Mouse (Mus musculus) granulocyte monocyte progenitor cell, adult 5-6 weeks (primary cell): ENCODE data around the gene Ilf3. TPM values are rescaled to one million over a fixed set of nuclear protein-coding genes. Genes with fewer than 3 reads are reported as not detected.
"Not testable (repeated sequence)": the region's sequence is repeated elsewhere in the genome, so short reads cannot be mapped to it uniquely, and the experiment has no call there.

Experiments used
- ATAC-seq: replicated peaks from 2 replicates; pipeline ENCODE4 v1.8.0; 2016; ENCODE audit warnings: mild to moderate bottlenecking, moderate TSS enrichment, inconsistent platforms; ENCODE audit not compliant: poor library complexity, severe bottlenecking
- total RNA-seq, 2 experiments: library from RNA; stranded (forward) in 1 of 2; stranded (reverse) in 1 of 2; fragments of 200-712, 200-1000 nt in 1 of 2; fragments of >200 nt in 1 of 2; fragmentation: Nextera tagmentation in 1 of 2; gene quantifications; 2 replicates each; pipeline ENCODE4 v1.2.3; 2014 to 2017

The Ilf3 gene
- total RNA-seq (2014; fragmentation: Nextera tagmentation) (82.0 and 84.2 TPM in 2 replicates), total RNA-seq (2017) (73.4 and 104 TPM in 2 replicates)

DNA sequence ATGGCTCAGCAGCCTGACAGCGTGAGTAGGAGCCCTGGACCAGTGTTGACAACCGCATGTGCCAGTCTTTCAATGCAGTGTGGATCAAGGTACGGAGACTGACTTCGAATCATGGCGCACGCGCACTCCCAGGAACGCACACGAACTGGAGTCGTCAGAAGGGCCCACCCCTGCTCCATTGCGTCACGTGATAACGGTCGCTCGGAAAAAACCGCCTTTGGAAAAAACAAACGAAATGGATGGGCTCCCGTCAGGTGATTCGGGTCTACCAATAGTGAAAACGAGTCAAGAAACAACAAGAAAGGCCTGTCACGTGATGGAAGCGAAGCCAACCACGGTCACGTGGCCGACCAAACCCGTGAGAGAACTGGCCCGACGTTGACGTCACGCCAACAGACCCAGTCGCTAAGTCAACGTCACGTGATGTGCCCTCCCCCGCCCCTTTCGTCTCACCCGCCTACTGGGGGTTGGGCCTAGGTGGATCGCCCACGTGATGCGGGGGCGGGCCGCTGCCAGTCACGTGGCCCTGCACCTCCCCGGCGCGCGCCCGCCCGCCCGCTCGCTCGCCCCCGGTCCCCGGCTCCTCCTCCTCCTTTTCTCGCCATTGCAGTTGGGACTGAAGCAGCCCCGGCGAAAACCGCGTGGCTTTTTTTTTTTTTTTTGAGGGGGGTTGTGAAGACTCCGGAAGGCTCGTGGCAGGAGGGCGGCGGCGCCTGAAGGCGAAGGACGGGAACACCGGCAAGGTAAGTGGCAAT, at the start of gene Ilf3:
Gene Ilf3 (plus strand): TSS at position 515 of the 755 bp plus-strand sequence.
- peak; percentile 79 for ATAC-seq

DNA sequence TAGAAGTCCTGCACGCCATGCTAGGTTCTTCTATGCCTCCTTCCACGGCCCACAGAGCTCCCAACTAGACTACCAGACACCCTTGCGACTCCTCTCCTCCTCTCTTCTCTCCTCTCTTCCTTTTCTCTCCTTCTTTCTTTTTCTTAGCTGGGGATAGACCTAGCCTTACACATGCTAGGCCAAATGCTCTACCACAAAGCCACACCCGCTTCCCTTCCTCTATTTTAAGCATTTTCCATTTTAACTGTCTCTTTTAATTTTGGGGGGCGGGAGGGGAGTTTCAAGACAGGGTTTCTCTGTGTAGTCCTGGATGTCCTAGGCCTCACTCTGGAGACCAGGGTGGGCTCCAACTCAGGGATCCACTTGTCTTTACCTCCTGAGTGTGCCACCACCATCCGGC, 48.9 kb upstream of the Ilf3 start:
- ATAC-seq = no peak

DNA sequence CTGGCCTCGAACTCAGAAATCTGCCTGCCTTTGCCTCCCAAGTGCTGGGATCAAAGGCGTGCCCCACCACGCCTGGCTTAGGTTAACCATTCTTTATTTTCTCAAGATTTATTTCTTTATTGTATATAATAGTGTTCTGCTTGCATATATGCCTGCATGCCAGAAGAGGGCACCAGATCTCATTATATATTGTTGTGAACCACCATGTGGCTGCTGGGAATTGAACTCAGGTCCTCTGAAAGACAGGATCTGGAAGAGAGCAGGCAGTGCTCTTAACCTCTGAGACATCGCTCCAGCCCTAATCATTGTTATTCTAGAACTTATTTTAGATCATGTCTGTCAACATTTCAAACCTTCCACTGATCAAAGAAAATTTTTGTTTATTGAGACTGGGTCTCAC, 48.2 kb upstream of the Ilf3 start:
- ATAC-seq = no peak

DNA sequence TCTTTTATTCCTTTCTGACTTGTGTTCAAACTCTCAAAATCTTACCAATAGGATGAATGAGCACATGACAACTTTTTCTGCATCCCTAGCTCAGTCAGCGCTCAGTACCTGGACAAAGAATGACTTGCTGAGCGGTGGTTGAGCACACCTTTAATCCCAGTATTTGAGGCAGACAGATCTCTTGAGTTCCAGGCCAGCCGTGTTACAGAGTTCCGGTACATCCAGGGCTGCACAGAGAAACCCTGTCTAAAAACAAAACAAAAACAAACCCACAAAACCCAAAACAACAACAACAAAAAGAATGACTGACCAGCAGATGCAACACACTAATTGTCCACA, 47.4 kb upstream of the Ilf3 start:
- ATAC-seq = no peak

- ATAC-seq = peak; percentile 69
Observed at GRCm38 (mm10) chr9:21320619-21321512, 46.8 kb upstream of the Ilf3 start, which contains the start of gene Slc44a2. Gene Slc44a2, plus strand, starts transcription at chr9:21320698.

DNA sequence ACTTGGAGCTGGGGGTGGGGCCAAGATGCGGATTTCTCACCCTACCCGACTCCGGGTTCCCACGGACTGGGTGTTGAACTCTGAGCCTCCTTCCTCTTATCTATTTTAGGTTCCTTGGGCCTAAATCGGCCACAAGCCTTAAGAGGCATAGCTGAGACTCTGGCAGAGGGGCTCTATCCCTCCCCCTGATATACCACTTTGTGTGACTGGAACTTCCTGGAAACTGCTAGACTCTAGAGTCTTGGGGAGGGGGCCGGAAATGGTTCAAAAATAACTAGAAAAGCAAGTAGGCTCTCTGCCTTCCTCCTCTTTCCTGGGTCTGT, 46.2 kb upstream of the Ilf3 start:
- peak; percentile 60 for ATAC-seq

GRCm38 (mm10) chr9:21322211-21322916, 45.3 kb upstream of the Ilf3 start:
- ATAC-seq = no peak

GRCm38 (mm10) chr9:21322917-21323297, 44.8 kb upstream of the Ilf3 start:
- not testable (repeated sequence) for ATAC-seq

GRCm38 (mm10) chr9:21324269-21324668, 43.4 kb upstream of the Ilf3 start:
- ATAC-seq = no peak

GRCm38 (mm10) chr9:21327569-21327968, 40.1 kb upstream of the Ilf3 start:
- peak; percentile 29 for ATAC-seq

- ATAC-seq = peak; percentile 58
Observed at GRCm38 (mm10) chr9:21328041-21328440, 39.6 kb upstream of the Ilf3 start.

DNA sequence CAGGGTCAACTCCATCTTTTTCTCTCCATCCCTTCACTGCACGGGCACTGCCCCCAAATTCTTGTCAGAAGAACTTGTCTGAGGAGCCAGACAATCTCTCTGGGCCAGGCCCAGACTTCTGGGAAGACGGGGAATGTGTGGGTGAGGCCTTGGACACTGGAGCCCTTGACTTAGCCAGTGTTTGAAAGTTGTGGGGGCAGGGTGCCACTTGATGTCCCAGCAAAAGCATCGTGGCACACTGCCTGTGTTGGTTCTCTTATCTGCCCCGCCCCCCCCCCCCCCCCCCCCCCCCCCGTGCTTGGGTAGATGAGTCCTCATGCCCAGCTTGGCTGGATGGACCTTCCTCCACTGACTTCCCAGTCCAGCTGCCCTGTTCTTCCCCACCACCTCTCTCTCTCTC, 38.6 kb upstream of the Ilf3 start:
- no peak for ATAC-seq

DNA sequence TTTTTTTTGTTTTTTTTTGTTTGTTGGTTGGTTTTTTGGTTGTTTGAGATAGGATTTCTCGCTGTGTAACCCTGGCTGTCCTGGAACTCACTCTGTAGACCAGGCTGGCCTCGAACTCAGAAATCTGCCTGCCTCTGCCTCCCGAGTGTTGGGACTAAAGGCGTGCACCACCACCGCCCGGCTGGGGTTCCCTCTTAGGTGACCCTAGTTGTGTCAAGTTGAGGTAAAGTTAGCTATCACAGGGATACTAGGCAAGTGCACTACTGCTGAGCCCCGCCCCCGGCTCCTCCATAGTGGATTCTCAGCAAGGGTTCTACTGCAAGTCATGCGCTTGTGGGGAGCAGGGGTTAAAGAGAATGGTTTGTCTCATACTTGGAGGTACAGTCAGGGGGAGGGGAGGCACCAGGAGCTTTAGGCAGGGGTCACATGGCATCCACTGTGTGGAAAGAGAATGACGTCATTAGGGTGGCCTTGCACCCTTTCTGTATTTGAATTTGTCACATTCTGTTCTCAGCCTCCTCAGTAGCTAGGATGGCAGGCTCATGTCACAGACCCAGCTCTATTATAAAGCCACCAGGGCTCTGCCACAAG, 37.9 kb upstream of the Ilf3 start:
- no peak for ATAC-seq

GRCm38 (mm10) chr9:21331365-21332140, 36.1 kb upstream of the Ilf3 start:
- ATAC-seq = peak; percentile 48

- peak; percentile 77 for ATAC-seq
Observed at GRCm38 (mm10) chr9:21332161-21333061, 35.3 kb upstream of the Ilf3 start.

- no peak for ATAC-seq
Observed at GRCm38 (mm10) chr9:21333523-21333922, 34.1 kb upstream of the Ilf3 start.

DNA sequence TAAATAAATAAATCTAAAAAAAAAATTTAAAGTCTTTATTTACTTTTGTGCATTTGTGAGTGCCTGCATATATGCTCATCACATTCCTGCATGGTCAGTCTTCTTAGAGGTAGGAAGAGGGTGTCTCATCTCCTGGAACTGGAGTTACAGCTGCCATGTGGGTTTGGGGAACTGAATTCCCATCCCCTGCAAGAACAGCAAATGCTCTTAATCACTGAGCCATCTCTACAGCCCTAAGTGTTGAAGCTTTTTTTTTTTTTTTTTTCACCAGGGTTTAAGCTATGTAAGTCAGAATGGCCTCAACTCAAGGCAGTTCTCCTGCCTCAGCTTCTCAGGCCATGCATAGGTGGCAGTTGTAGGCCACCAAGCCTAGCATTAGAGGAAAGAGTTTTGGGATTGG, 32.9 kb upstream of the Ilf3 start:
- no peak for ATAC-seq

DNA sequence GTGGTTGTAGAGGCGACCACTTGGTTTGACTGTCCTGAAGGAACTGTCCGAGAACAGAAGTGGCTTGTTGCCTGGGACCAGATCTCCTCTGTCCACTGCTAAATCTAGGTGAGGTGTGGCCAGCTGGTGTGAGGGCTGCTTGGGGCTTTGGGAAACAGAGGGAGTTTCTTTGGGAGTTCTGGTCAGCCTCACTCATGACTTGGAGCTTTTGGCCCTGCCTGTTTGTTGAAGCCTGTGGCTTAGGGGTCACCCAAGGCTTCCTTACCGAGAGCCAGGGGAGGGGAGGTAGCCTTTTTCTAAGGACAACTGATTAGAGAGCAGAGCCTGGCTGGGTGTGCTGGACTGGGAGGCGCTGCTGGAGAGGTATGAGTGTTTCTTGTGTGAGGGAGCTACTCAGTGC, 32.3 kb upstream of the Ilf3 start:
- no peak for ATAC-seq

DNA sequence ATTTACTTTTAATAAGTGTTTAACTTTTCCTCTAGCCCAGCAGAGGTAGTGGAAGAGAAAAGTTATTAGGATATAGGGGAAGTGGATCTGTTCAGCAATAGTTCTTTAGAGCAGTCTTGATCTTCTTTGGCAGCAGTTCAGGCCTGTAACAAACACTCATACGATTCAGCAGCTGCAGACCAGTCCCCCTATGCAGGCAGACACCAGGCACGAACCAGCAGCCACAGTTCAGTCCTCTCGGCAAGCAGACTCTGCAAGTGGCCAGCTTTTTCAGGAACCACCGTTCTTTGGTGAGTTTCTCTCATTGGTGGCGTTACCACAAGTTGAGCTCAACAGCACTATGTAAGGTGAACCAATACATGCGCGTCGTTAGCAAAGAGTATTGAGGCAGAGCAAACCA, 31.2 kb upstream of the Ilf3 start:
- ATAC-seq = no peak
